In the genomic region with DNA sequence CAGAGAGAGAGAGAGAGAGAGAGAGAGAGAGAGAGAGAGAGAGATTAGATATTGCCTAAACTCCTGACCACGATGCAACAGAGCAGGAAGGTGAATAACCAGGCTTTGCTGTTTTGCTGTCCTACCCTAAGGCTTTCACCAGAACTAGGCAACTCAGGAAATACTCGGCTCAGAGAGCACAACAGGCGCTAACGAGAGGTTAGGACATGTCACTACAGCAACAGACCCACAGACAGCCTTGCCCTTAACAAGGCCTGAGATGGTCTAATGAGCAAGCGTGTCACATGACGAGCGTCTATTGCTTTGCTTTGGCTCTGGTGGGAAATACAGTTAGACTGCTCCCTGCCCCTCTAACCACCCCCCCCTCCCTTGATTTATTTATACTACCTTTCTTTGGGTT, we compare ENCODE assay signal across 18 mouse cellular contexts. TPM values are rescaled to one million over a fixed set of nuclear protein-coding genes. Genes with fewer than 3 reads are reported as not detected.
DNase-seq lines count a peak whose midpoint lies in the region; ATAC-seq lines count a peak whose summit lies in the region.
"Had no signal": no experiment of that assay in that cellular context is flagged by ENCODE, and none has a peak within 500 bp of the region (broad histone marks: within the 10 kb centered on the region; RNA-seq: fewer than 3 reads in every experiment).

No protein-coding gene starts in this region.

- no peak overlapping the region for H3K9ac ChIP-seq in hindbrain, embryonic 15.5 days
- no peak overlapping the region for H3K9ac ChIP-seq in hindbrain, embryonic 13.5 days
- H3K9ac ChIP-seq in neural tube, embryonic 15.5 days (replicated peaks) = no peak overlapping the region
- H3K9ac ChIP-seq: limb, embryonic 15.5 days; lung, embryonic 14.5 days had no signal

- H3K4me2 ChIP-seq in hindbrain, embryonic 15.5 days = no peak overlapping the region
- H3K4me2 ChIP-seq in hindbrain, embryonic 13.5 days = no peak overlapping the region
- H3K4me2 ChIP-seq in neural tube, embryonic 15.5 days = no peak overlapping the region
- H3K4me2 ChIP-seq: limb, embryonic 15.5 days; lung, embryonic 14.5 days had no signal

- no peak overlapping the region for H3K4me3 ChIP-seq in hindbrain, embryonic 15.5 days
- H3K4me3 ChIP-seq in hindbrain, embryonic 13.5 days = no peak overlapping the region
- no peak overlapping the region for H3K4me3 ChIP-seq in neural tube, embryonic 15.5 days (replicated peaks)
- H3K4me3 ChIP-seq: limb, embryonic 15.5 days had no signal

- ATAC-seq in hindbrain, embryonic 15.5 days (ENCODE audit: low FRiP score, low read depth) = no peak
- no peak for ATAC-seq in hindbrain, embryonic 13.5 days (ENCODE audit: low FRiP score)
- no peak for ATAC-seq in neural tube, embryonic 15.5 days (ENCODE audit: low FRiP score)
- ATAC-seq in megakaryocyte, adult 5-6 weeks (ENCODE audit: poor library complexity, severe bottlenecking) = peak; percentile 51

- H3K36me3 ChIP-seq in hindbrain, embryonic 15.5 days = no peaks in the 10 kb centered on the region
- H3K36me3 ChIP-seq in hindbrain, embryonic 13.5 days = no peaks in the 10 kb centered on the region
- no peaks in the 10 kb centered on the region for H3K36me3 ChIP-seq in neural tube, embryonic 15.5 days
- H3K36me3 ChIP-seq: G1E had no signal

- no peaks in the 10 kb centered on the region for H3K27me3 ChIP-seq in hindbrain, embryonic 15.5 days
- H3K27me3 ChIP-seq in hindbrain, embryonic 13.5 days = no peaks in the 10 kb centered on the region
- H3K27me3 ChIP-seq in neural tube, embryonic 15.5 days (replicated peaks) = no peaks in the 10 kb centered on the region
- H3K27me3 ChIP-seq: limb, embryonic 15.5 days had no signal

- 54% methylated on average over 7 of the region's 7 CpGs for WGBS in hindbrain, embryonic 15.5 days
- 59% methylated on average over 7 of the region's 7 CpGs for WGBS in hindbrain, embryonic 13.5 days
- 50% methylated on average over 7 of the region's 7 CpGs for WGBS in neural tube, embryonic 15.5 days

- H3K9me3 ChIP-seq in hindbrain, embryonic 15.5 days = no peaks in the 10 kb centered on the region
- no peaks in the 10 kb centered on the region for H3K9me3 ChIP-seq in hindbrain, embryonic 13.5 days
- H3K9me3 ChIP-seq in neural tube, embryonic 15.5 days (replicated peaks) = no peaks in the 10 kb centered on the region
- H3K9me3 ChIP-seq: G1E; limb, embryonic 15.5 days had no signal

- 0 out of 2 replicates have a peak overlapping the region, but pooled peaks have one; percentile 14 for H3K27ac ChIP-seq in hindbrain, embryonic 15.5 days (replicated peaks)
- H3K27ac ChIP-seq in hindbrain, embryonic 13.5 days = no peak overlapping the region
- 0 out of 2 replicates have a peak overlapping the region, but pooled peaks have one; percentile 4 for H3K27ac ChIP-seq in neural tube, embryonic 15.5 days (replicated peaks)
- H3K27ac ChIP-seq: limb, embryonic 15.5 days had no signal

- DNase-seq in neural tube, embryonic 10.5 days (ENCODE audit: extremely low spot score, low spot score) = no peak
- DNase-seq in gastrocnemius, postnatal 14 days = no peak
- DNase-seq in heart, postnatal 36 days = no peak
- DNase-seq: adrenal gland, adult 2 months; cerebellum, adult 2 months; lung, embryonic 14.5 days; thymus, postnatal 4 days had no signal

- H3K4me1 ChIP-seq in hindbrain, embryonic 15.5 days (replicated peaks) = 0 out of 2 replicates have a peak, but pooled peaks cover 9% of the 10 kb centered on the region
- peaks cover 35% of the 10 kb centered on the region for H3K4me1 ChIP-seq in hindbrain, embryonic 13.5 days (replicated peaks)
- peaks cover 7% of the 10 kb centered on the region; the same call in 1 of the 2 replicates for H3K4me1 ChIP-seq in neural tube, embryonic 15.5 days
- H3K4me1 ChIP-seq: limb, embryonic 15.5 days had no signal

- intact Hi-C loops in gastrocnemius, postnatal 14 days (cut with DNase I; ENCODE audit: low total_unique reads) = no loop called here
- intact Hi-C loops in heart, postnatal 36 days (cut with DNase I) = no loop called here

RNA-seq across cellular contexts. Expression of a gene that starts 53.8 kb away (rescaled TPM):
- not detected in 2 replicates for polyA plus RNA-seq in hindbrain, embryonic 15.5 days (2015; fragmentation: Nextera tagmentation; extraction: Ambion mirVana)
- polyA plus RNA-seq in hindbrain, embryonic 13.5 days (2015; fragmentation: Nextera tagmentation; extraction: Ambion mirVana) = not detected in 2 replicates
- polyA plus RNA-seq in neural tube, embryonic 15.5 days (2015; fragmentation: Nextera tagmentation; extraction: Ambion mirVana) = not detected in 2 replicates
- total RNA-seq in megakaryocyte, adult 5-6 weeks (2015) = not detected in 2 replicates
- total RNA-seq in megakaryocyte, adult 5-6 weeks (2017) = not detected in 2 replicates
- total RNA-seq in gastrocnemius, postnatal 14 days (2021) = not detected
- not detected for total RNA-seq in heart, postnatal 36 days (2021)
- total RNA-seq: adrenal gland, adult 2 months; G1E; left cerebral cortex, adult 8-10 months had no signal
- polyA plus RNA-seq: adrenal gland, adult 2 months; cerebellum, adult 2 months; G1E; gonadal fat pad, adult 2 months; heart, embryonic 16.5 days; kidney, embryonic 16.5 days; limb, embryonic 15.5 days; lung, embryonic 14.5 days; testis, adult 2 months had no signal
